In genomic region chr4:36262436-36263169, GRCm38 (mm10) we compare ENCODE assay signal across 27 mouse cellular contexts.
"Had no signal": no experiment of that assay in that cellular context is flagged by ENCODE, and none has a peak within 500 bp of the region (broad histone marks: within the 10 kb centered on the region; RNA-seq: fewer than 3 reads in every experiment).

No protein-coding gene starts in this region.

- H3K4me1 ChIP-seq: heart, embryonic 10.5 days; heart, embryonic 12.5 days; hindbrain, embryonic 10.5 days; hindbrain, embryonic 12.5 days; intestine, embryonic 15.5 days; limb, embryonic 10.5 days; limb, embryonic 12.5 days; liver, embryonic 13.5 days; liver, embryonic 15.5 days had no signal

- H3K4me2 ChIP-seq: heart, embryonic 12.5 days; hindbrain, embryonic 12.5 days; hindbrain, embryonic 14.5 days; intestine, embryonic 15.5 days; limb, embryonic 12.5 days; liver, embryonic 11.5 days; liver, embryonic 13.5 days; liver, embryonic 15.5 days had no signal

- H3K9ac ChIP-seq: heart, embryonic 12.5 days; hindbrain, embryonic 12.5 days; hindbrain, embryonic 14.5 days; intestine, embryonic 15.5 days; limb, embryonic 12.5 days; liver, embryonic 13.5 days; liver, embryonic 15.5 days had no signal

- H3K4me3 ChIP-seq: gastrocnemius, adult 2 months; heart, embryonic 10.5 days; heart, embryonic 12.5 days; hindbrain, embryonic 10.5 days; hindbrain, embryonic 12.5 days; intestine, embryonic 15.5 days; layer of hippocampus, adult 2 months; limb, embryonic 10.5 days; limb, embryonic 12.5 days; liver, embryonic 13.5 days; liver, embryonic 15.5 days had no signal

- H3K27ac ChIP-seq: gastrocnemius, adult 2 months; heart, embryonic 10.5 days; hindbrain, embryonic 10.5 days; hindbrain, embryonic 12.5 days; hindbrain, embryonic 14.5 days; intestine, embryonic 15.5 days; layer of hippocampus, adult 2 months; limb, embryonic 10.5 days; limb, embryonic 12.5 days; liver, embryonic 13.5 days; liver, embryonic 15.5 days had no signal

- H3K9me3 ChIP-seq: heart, embryonic 10.5 days; heart, embryonic 12.5 days; hindbrain, embryonic 10.5 days; hindbrain, embryonic 12.5 days; intestine, embryonic 15.5 days; limb, embryonic 10.5 days; limb, embryonic 12.5 days; liver, embryonic 13.5 days; liver, embryonic 15.5 days had no signal

- DNase-seq: gastrocnemius, adult 2 months; gastrocnemius, postnatal 10 days; gastrocnemius, postnatal 25 days; heart, adult 18-20 months; heart, postnatal 10 days; heart, postnatal 4 days; kidney, adult 18-20 months; kidney, adult 8-10 months; kidney, postnatal 10 days; kidney, postnatal 25 days; kidney, postnatal 4 days; liver; liver, embryonic 13.5 days had no signal

- ATAC-seq: hindbrain, embryonic 16.5 days; inflammation-experienced regulatory T-cells, adult 6 months; intestine, embryonic 15.5 days; intestine, postnatal 0 days had no signal

- H3K27me3 ChIP-seq: heart, embryonic 12.5 days; hindbrain, embryonic 12.5 days; intestine, embryonic 15.5 days; limb, embryonic 12.5 days; liver, embryonic 13.5 days; liver, embryonic 15.5 days had no signal

- H3K36me3 ChIP-seq: heart, embryonic 10.5 days; heart, embryonic 12.5 days; hindbrain, embryonic 10.5 days; hindbrain, embryonic 12.5 days; intestine, embryonic 15.5 days; limb, embryonic 10.5 days; limb, embryonic 12.5 days; liver, embryonic 13.5 days; liver, embryonic 15.5 days had no signal
